Mouse (Mus musculus) embryo, embryonic 10.5 days (tissue): ENCODE results near the gene Notch4.

ENCODE experiments used
- DNase-seq: peaks from one replicate; pipeline ENCODE4 v3.0.0-alpha.2; 2015; ENCODE audit warnings: low spot score

Notch4 gene

GRCm38 (mm10) chr17:34626773-34627092 is 62.7 kb downstream of the Notch4 start:
- DNase-seq: peak; percentile 79

DNA sequence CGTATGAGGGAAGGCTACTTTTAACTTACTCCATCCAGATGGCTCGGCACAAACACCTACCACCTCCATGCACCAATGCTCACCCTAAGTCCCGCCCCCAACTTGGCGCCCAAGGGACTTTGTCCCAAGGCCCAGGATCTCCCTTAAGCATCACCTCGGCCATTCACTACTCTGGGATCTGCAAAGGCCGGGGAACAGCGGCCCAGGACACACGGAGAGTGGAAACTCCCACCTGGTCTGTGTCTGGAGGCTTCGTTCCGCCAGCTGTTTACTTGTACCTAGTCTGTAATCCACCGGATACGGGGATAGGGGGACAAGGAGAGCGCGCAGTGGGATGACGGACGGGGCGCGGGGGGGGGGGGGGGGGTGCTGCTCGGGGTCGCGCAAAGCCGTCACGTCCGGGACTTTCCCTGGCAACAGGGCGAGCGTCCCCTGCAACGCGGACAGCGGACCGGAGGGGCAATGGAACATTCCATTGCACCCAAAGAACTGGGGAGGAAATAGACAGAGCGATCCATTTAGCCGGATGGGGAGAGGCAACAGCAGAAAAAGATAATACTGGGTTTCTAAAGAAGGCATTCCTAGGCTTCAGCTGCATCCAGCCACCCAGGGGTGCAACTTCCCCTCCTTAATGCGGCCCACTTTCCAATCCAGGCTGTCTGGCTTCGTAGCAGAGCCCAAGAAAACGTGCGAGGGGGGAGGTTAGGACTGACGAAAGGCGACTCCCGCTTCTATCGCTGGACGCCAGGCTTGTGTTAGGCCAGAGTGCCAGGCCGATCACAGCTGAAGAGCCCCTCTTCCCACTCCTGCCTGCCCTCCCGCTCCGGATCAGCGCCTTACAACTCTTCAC is 63.2 kb downstream of the Notch4 start:
- peak; percentile 92 for DNase-seq

DNA sequence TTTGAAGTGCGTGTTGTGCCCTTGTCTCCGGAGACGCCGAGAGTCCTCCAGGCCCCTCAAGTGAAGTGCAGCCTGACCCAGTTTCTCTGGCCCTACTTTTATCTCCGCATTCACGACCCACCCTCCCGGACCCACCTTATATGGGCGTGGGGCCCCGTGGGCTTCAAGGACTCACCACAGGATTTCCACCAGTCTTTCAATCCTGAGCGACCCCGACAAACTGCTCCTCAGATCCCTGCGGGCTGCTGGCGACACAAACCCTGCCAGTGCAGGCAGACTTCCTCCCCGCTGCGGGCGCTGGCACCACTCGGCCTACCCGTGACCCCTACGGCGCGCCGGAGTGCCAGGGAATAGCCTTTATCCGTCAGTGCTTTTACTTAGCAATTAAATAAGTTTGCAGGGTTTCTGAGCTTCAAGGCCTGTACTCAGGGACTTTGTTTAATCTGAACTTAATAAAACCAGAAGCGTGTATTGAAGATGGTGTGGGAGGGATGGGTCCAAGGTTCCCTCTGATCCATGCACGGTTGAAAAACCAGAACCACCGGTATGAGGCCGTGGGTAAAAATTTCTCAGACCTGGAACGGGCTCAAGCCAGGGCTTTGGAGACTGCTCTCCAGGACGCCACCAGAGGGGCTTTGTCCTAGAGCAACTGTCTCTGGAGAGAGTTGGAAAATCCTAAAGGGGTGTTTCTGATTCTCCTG is 64.0 kb downstream of the Notch4 start, which contains the start of gene Ppt2:
TSS of gene Ppt2 (minus strand) at position 568 of the 701 bp plus-strand sequence.
- no peak for DNase-seq

DNA sequence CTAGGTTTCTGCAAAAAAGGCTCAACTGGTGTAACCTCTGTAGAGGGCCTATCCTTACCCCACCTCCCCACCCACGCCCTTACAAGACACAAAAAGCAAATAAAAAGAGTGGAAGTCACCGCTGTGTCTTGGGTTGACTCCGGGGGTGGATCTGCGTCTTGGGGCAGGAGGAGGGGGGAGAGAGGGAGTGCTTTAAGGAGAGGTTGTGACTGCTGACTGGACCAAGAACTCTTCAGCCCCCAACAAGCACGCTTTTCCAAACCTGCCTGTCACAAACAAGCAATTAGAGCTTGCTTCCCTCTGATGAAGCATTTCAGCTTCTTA is 64.5 kb downstream of the Notch4 start:
- DNase-seq: no peak

DNA sequence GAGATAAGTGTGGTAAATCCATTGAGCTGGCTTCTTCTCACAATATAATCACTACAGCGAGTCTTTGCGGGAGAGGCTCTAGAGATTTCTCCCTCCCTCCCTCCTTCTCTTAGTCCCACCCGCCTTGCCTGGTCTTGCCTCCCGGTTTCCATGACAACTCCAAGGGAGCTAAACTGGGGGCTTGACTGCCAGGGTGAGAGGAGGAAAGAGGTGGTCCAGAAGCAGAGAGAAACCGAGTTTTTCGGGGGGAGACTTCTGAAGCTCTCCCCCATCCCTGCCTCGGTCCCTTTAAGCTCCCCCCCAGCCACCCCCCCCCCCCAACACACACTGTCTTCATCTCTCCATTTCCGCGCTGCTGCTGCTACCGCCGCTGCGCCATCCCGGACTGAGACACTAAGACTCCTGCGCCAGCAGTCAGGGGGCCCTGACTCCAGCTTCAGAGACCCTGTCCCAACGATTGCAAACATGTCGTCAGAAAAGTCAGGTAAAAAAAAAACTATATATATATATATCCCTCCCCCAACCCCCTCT is 65.2 kb downstream of the Notch4 start, which contains the start of gene Prrt1:
TSS of gene Prrt1 (plus strand) at position 313 of the 531 bp plus-strand sequence.
- DNase-seq: peak; percentile 74

- DNase-seq: no peak
Measured at GRCm38 (mm10) chr17:34629796-34630603, 65.9 kb downstream of the Notch4 start.

DNA sequence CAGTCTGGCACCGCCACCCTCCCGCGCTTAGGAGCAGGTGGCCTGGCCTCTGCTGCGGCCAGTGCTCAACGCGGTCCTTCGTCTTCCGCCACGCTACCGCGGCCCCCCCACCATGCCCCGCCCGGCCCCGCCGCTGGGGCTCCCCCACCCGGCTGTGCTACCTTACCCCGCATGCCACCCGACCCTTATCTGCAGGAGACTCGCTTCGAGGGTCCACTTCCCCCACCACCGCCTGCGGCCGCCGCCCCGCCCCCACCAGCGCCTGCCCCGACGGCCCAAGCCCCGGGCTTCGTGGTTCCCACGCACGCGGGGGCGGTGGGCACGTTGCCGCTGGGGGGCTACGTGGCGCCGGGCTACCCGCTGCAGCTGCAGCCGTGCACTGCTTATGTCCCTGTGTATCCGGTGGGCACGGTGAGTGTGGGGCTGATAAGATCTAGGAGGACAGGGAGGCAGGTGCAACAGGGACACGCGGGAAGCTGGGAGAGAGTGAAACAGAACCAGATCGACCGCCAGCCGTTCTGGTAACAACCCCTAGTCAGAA is 66.8 kb downstream of the Notch4 start:
- no peak for DNase-seq

- DNase-seq: no peak
Measured at GRCm38 (mm10) chr17:34631647-34632046, 67.6 kb downstream of the Notch4 start.

DNA sequence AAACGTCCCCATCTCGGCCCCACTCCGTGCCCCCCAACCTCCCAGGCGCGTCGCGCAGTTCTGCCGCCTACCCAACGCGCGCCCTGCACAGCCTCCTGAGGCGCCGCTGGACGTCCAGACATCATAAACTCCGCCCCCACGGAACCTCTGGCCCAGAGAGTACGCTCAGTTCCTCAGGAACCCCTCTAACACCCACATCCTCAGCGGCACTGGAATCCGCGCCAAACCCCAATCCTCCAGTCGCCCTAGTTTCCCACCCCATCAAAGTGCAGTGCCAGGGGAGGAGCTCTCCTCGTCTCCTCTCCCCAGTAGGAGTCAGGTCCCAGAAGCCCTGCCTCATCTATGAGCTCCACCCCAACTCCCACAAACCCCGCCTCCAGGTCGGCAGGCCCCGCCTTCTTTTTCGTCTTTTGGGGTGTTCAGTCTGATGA is 68.2 kb downstream of the Notch4 start:
- DNase-seq: peak; percentile 71

DNA sequence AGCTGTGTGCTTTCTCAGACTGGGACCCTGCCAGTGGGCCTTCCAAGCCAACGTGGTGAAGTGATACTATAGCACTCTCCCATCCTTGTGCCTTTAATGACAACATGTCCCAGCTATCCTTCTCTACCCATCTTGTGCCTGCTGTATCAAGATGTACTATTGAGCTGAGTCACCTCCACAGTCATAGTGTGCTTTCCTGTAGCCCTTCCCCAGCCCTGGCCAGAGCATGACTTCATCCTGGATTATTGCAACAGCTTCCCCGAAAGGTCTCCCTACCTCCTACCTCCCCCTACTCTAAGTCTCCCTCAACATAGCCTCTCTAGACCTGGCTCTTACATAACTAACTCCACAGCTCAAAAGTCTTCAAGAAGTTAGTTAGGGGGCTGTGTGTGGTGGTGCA is 71.6 kb downstream of the Notch4 start:
- DNase-seq: no peak

GRCm38 (mm10) chr17:34637459-34637858 is 73.4 kb downstream of the Notch4 start:
- no peak for DNase-seq
